Mouse (Mus musculus): Measurements from ENCODE around the gene Dnah2. TPM values are rescaled to one million over a fixed set of nuclear protein-coding genes. Genes with fewer than 3 reads are reported as not detected.

The Dnah2 gene
- polyA plus RNA-seq, 1 experiment from 2014 or later = 8.7 TPM

DNA sequence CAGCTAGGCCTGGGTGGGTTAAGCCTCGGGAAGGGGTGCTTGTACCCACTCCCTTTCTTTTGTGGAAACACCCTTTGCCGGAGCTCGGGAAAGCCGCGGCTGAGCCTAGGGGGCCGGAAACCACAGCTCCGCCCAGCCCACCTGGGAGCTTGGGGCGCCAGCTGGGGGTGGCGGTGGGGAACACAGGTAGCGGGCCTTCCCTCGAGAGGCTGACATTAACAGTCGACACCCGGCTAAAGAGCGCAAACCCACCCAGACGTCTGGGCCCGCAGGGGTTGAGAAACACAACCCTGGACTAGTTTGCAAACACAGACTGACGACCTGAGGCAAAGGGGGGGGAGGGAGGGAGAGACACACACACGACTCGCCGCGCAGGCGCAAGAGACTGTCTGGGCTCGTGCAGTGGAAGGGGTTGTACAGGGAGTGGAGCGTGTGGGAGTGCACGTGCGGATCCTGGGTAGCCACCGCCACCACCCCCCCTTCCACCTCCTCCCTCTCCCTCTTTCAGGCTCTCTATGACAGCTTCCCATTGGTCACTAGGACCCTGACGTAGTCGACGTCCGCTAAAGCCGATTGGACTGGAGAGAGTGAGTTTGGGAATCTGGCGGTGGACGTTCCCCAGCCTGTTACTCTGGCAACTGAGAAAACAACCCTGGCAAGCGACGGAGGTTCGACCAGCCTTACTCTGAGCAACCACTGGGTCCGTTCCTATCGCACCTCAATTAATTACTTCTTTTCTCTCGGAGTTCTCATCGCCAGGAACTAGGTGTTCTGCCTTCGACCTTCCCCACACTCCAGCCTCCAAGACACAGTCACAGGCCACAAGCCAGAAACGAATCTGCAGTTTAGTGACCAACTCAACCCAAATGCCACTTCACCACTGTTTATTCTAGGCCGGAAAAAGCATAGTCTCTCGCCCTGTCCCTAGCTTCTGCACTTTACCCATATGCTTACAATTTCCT, 130.1 kb downstream of the Dnah2 start:
- under 1% methylated on average over 45 of the region's 45 CpGs for WGBS
- Histone ChIP-seq H3K27me3 (replicated peaks; ENCODE audit: control insufficient read depth, insufficient read depth, low read length) (peaks cover 9% of the 10 kb centered on the region; the same call in 1 of the 2 replicates), H3K9me3 (ENCODE audit: control insufficient read depth) (no peaks in the 10 kb centered on the region), H3K9ac (ENCODE audit: low read depth, low read length) (peak overlapping the region; percentile 47), H3K4me2 (replicated peaks; ENCODE audit: low read depth) (peak overlapping the region; percentile 86), H3K4me3 (ENCODE audit: low read depth, low read length) (peak overlapping the region; percentile 47), H3K4me1 (replicated peaks; ENCODE audit: control insufficient read depth, insufficient read depth, low read length) (peaks cover 16% of the 10 kb centered on the region), H3K27ac (ENCODE audit: low read depth, low read length) (peak overlapping the region; percentile 95), H3K36me3 (ENCODE audit: control insufficient read depth, insufficient read depth) (no peaks in the 10 kb centered on the region)
- TF ChIP-seq CTCF (IDR thresholded peaks at IDR 0.05; ENCODE audit: low read depth) = no peak; the same call in 1 of the 2 replicates
- peak; percentile 77 for ATAC-seq

DNA sequence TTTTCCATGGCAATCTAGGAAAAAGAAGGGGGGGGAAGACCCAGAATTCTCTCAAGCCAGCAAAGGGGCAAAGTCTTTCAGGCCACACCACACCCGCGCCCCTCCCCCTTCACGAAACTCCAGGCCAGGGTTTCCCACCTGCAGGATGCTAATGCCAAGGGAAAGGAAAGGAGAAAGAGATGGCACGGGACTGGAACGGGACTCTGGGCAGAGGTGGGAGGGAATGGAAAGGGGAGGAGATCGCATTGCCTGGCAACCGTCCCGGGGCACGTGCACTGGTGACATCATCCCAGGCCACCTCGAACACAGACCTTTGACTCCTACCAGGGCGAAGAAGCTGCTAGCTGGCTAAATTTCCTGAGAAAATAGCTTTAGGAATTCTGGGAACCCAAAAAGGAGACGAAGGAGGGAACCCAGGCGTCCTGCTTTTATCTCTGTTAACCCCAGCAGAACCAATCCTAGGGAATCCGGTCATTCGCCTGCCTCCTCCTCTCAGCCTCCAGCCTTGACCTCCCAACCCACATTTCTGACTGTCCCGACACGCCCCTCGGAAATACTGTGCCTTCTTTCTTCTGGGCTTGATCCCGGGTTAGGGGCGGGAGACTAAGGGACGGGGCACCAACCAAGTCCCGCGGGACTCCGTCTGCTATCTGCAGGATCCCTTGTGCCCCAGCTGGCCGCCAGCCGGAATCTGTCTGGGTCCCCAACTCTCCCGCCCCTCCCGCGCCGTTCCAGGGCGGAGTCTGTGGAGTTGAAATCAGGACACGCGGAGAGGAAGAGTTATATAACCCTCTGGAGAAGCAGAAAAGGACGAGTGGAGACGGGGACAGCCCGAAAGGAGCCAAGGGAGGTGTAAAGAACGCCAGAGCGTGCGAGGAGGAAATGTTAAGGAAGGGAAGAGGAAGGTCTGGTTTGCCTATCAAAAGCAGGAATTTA, 131.2 kb downstream of the Dnah2 start:
- H3K9ac ChIP-seq (ENCODE audit: low read depth, low read length) = peak overlapping the region; percentile 47
- peak overlapping the region; percentile 47 for H3K4me3 ChIP-seq (ENCODE audit: low read depth, low read length)
- no peaks in the 10 kb centered on the region; the same call in 1 of the 2 replicates for H3K36me3 ChIP-seq (ENCODE audit: control insufficient read depth, insufficient read depth)
- H3K9me3 ChIP-seq (ENCODE audit: control insufficient read depth) = no peaks in the 10 kb centered on the region
- WGBS = under 1% methylated on average over 39 of the region's 39 CpGs
- peak; percentile 72 for ATAC-seq
- H3K27me3 ChIP-seq (replicated peaks; ENCODE audit: control insufficient read depth, insufficient read depth, low read length) = peaks cover 9% of the 10 kb centered on the region; the same call in 1 of the 2 replicates
- TF ChIP-seq CTCF (IDR thresholded peaks at IDR 0.05; ENCODE audit: low read depth) = no peak
- H3K4me2 ChIP-seq (replicated peaks; ENCODE audit: low read depth) = peak overlapping the region; percentile 86
- peaks cover 16% of the 10 kb centered on the region for H3K4me1 ChIP-seq (replicated peaks; ENCODE audit: control insufficient read depth, insufficient read depth, low read length)
- peak overlapping the region; percentile 95 for H3K27ac ChIP-seq (ENCODE audit: low read depth, low read length)

DNA sequence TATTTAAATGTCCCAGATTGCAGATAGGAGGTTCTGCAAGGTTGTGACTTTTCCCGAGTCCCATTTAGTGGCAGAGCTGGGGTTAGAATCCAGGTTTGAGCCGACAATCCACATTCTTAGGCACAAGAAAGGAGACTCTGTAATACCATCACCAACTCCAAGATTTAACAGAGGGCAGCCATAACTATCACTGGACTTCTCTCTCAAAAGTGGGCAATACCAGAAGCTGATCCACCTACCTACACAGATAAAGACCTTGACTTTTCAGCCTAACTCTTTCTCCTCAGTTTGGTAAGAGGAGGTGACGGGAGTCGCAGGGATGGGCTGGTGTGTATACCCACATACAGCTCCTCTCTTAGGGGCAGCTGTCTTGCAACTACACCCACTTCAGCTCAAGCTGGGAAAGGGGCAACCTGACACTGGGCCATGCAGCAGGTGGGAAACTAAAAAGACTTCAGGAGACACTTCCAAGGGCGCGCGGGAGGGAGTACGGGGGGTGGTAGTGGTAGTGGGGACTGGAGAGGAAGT, 131.9 kb downstream of the Dnah2 start:
- H3K4me3 ChIP-seq (ENCODE audit: low read depth, low read length) = peak overlapping the region; percentile 47
- TF ChIP-seq CTCF (IDR thresholded peaks at IDR 0.05; ENCODE audit: low read depth) = no peak
- H3K27me3 ChIP-seq (replicated peaks; ENCODE audit: control insufficient read depth, insufficient read depth, low read length) = peaks cover 9% of the 10 kb centered on the region; the same call in 1 of the 2 replicates
- H3K9ac ChIP-seq (ENCODE audit: low read depth, low read length) = peak overlapping the region; percentile 47
- peak overlapping the region; percentile 86 for H3K4me2 ChIP-seq (replicated peaks; ENCODE audit: low read depth)
- peaks cover 16% of the 10 kb centered on the region for H3K4me1 ChIP-seq (replicated peaks; ENCODE audit: control insufficient read depth, insufficient read depth, low read length)
- no peak for ATAC-seq
- H3K27ac ChIP-seq (ENCODE audit: low read depth, low read length) = peak overlapping the region; percentile 95
- no peaks in the 10 kb centered on the region for H3K9me3 ChIP-seq (ENCODE audit: control insufficient read depth)
- 5% methylated on average over 8 of the region's 8 CpGs for WGBS
- no peaks in the 10 kb centered on the region; the same call in 1 of the 2 replicates for H3K36me3 ChIP-seq (ENCODE audit: control insufficient read depth, insufficient read depth)

DNA sequence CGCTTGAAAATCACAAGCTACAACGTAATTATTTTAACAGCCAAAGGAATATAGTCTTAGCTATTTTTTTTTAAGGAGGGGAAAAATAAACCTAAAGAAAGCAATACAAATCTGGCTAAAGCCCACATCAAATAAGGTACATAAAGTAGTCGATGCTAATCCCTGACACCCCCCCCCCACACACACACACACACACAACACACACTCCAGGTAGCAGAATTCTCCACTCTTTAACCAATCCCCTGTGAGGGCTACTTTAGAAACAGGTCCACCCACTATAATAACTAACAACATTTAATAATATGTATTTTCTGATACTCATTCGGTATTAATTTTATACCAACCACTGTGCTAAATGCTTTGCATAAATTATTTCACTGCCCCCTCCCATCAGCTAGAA, 132.4 kb downstream of the Dnah2 start:
- Histone ChIP-seq H3K9ac (ENCODE audit: low read depth, low read length) (peak overlapping the region; percentile 60; the same call in 1 of the 2 replicates), H3K4me3 (ENCODE audit: low read depth, low read length) (peak overlapping the region; percentile 47), H3K9me3 (ENCODE audit: control insufficient read depth) (no peaks in the 10 kb centered on the region), H3K4me1 (replicated peaks; ENCODE audit: control insufficient read depth, insufficient read depth, low read length) (peaks cover 16% of the 10 kb centered on the region), H3K27ac (ENCODE audit: low read depth, low read length) (peak overlapping the region; percentile 93), H3K36me3 (ENCODE audit: control insufficient read depth, insufficient read depth) (no peaks in the 10 kb centered on the region; the same call in 1 of the 2 replicates), H3K4me2 (replicated peaks; ENCODE audit: low read depth) (peak overlapping the region; percentile 86), H3K27me3 (replicated peaks; ENCODE audit: control insufficient read depth, insufficient read depth, low read length) (peaks cover 8% of the 10 kb centered on the region; the same call in 1 of the 2 replicates)
- 4% methylated on average over 4 of the region's 4 CpGs for WGBS
- ATAC-seq = no peak
- TF ChIP-seq CTCF (IDR thresholded peaks at IDR 0.05; ENCODE audit: low read depth) = no peak

DNA sequence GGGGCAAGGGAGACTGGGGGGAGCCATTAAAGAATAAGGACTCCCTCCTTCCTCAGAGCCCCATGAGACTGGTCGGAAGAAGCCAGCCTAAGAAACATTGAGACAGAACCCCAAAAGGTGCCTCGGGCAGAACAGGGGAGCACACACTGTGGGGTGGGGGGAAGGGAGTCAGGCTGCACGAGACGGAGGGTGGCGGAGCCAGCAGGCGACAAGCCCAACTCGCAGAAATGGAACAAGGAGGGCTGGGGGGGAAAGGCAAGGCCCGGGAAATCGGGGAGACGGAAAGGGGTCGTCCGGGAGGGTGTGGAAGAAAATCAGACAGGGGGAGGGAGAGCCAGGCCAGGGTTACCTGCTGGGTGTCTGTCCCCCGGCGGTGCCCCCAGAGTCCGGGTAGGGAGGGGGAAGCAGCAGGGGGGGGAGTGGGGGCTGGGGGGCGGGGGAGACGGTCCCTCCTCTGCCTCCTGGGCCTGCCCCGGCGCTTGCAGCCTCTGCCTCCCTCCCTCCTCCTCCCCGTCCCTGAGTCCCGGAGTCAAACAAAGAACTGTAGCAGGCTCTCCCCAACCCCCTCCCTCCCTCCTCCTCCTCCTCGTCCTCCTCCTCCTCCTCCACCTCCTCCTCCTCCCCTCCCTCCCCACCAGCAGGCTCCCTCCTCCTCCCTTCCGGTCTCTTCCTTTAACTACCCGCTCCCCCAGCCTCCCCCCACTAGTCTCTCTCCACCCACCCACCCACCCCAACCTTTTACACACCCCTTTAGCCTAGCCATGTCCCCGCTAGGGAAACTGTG, 133.1 kb downstream of the Dnah2 start:
- Histone ChIP-seq H3K9me3 (ENCODE audit: control insufficient read depth) (no peaks in the 10 kb centered on the region), H3K27ac (ENCODE audit: low read depth, low read length) (peak overlapping the region; percentile 93), H3K27me3 (replicated peaks; ENCODE audit: control insufficient read depth, insufficient read depth, low read length) (peaks cover 2% of the 10 kb centered on the region; the same call in 1 of the 2 replicates), H3K4me3 (ENCODE audit: low read depth, low read length) (peak overlapping the region; percentile 47), H3K36me3 (ENCODE audit: control insufficient read depth, insufficient read depth) (no peaks in the 10 kb centered on the region; the same call in 1 of the 2 replicates), H3K4me1 (replicated peaks; ENCODE audit: control insufficient read depth, insufficient read depth, low read length) (peaks cover 16% of the 10 kb centered on the region), H3K4me2 (replicated peaks; ENCODE audit: low read depth) (peak overlapping the region; percentile 86), H3K9ac (ENCODE audit: low read depth, low read length) (peak overlapping the region; percentile 60)
- ATAC-seq = no peak
- 2% methylated on average over 15 of the region's 25 CpGs for WGBS
- TF ChIP-seq CTCF (IDR thresholded peaks at IDR 0.05; ENCODE audit: low read depth) = no peak
